Comparison of ENCODE assay signal across 26 mouse cellular contexts in the genomic region with DNA sequence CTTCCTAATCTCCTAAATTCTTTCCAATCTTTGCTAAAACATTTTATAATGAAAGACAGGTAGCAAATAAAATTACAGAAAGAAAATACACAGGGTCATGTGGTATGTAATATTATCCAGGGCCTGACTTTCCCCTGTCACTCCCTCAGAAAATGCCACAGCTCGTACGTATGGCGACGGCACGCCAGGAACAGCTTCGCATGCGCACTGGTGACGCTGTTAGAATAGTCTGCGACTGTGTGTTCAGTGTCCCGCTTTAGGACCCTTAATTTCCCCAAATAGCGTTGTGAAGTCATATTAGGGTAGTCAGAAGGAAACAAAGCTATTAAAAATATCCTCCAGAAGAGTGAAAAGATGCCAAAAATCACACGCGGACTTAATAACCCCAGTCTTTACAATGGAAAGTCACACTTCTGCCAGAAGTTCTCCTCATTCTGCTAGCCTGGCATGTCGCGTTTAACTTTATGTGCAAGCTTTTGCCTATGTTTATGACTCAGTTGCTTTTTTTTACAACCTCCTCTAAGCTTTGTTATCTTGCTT.
DNase-seq lines count a peak whose midpoint lies in the region; ATAC-seq lines count a peak whose summit lies in the region.
"Had no signal": no experiment of that assay in that cellular context is flagged by ENCODE, and none has a peak within 500 bp of the region (broad histone marks: within the 10 kb centered on the region; RNA-seq: fewer than 3 reads in every experiment).

No protein-coding gene starts in this region.

- H3K9me3 ChIP-seq in embryonic facial prominence, embryonic 14.5 days (ENCODE audit: control insufficient read depth, low read length), result no peaks in the 10 kb centered on the region
- H3K9me3 ChIP-seq in limb, embryonic 12.5 days, result no peaks in the 10 kb centered on the region
- no peaks in the 10 kb centered on the region for H3K9me3 ChIP-seq in limb, embryonic 15.5 days
- H3K9me3 ChIP-seq: embryonic facial prominence, embryonic 12.5 days; forebrain, embryonic 10.5 days; forebrain, embryonic 13.5 days; heart, embryonic 12.5 days; heart, embryonic 15.5 days; hindbrain, embryonic 12.5 days; hindbrain, embryonic 15.5 days had no signal

- H3K27ac ChIP-seq in embryonic facial prominence, embryonic 14.5 days (replicated peaks; ENCODE audit: low read depth, low read length), result no peak overlapping the region
- H3K27ac ChIP-seq in limb, embryonic 12.5 days, result peak overlapping the region; percentile 58; the same call in 1 of the 2 replicates
- peak overlapping the region; percentile 47; the same call in 1 of the 2 replicates for H3K27ac ChIP-seq in limb, embryonic 15.5 days
- H3K27ac ChIP-seq: embryonic facial prominence, embryonic 12.5 days; forebrain, embryonic 10.5 days; forebrain, embryonic 13.5 days; heart, embryonic 15.5 days; hindbrain, embryonic 12.5 days; hindbrain, embryonic 15.5 days had no signal

- no peak overlapping the region for H3K4me3 ChIP-seq in embryonic facial prominence, embryonic 14.5 days (ENCODE audit: low read depth, low read length)
- H3K4me3 ChIP-seq in limb, embryonic 12.5 days (replicated peaks), result no peak overlapping the region
- H3K4me3 ChIP-seq in limb, embryonic 15.5 days, result 0 out of 2 replicates have a peak overlapping the region, but pooled peaks have one; percentile 3
- H3K4me3 ChIP-seq: embryonic facial prominence, embryonic 12.5 days; forebrain, embryonic 10.5 days; forebrain, embryonic 13.5 days; heart, embryonic 12.5 days; heart, embryonic 15.5 days; hindbrain, embryonic 12.5 days; hindbrain, embryonic 15.5 days had no signal

- no peaks in the 10 kb centered on the region for H3K27me3 ChIP-seq in embryonic facial prominence, embryonic 14.5 days (replicated peaks; ENCODE audit: control insufficient read depth, insufficient read depth, low read length)
- H3K27me3 ChIP-seq in limb, embryonic 12.5 days, result no peaks in the 10 kb centered on the region
- H3K27me3 ChIP-seq in limb, embryonic 15.5 days, result no peaks in the 10 kb centered on the region
- H3K27me3 ChIP-seq: embryonic facial prominence, embryonic 12.5 days; forebrain, embryonic 13.5 days; hindbrain, embryonic 15.5 days had no signal

- peak overlapping the region; percentile 19; the same call in 1 of the 2 replicates for H3K4me2 ChIP-seq in embryonic facial prominence, embryonic 14.5 days (ENCODE audit: low read depth, low read length)
- H3K4me2 ChIP-seq in limb, embryonic 12.5 days, result peak overlapping the region; percentile 26
- peak overlapping the region; percentile 17 for H3K4me2 ChIP-seq in limb, embryonic 15.5 days
- H3K4me2 ChIP-seq: embryonic facial prominence, embryonic 12.5 days; forebrain, embryonic 13.5 days; heart, embryonic 12.5 days; heart, embryonic 15.5 days; hindbrain, embryonic 12.5 days; hindbrain, embryonic 15.5 days had no signal

- WGBS in embryonic facial prominence, embryonic 14.5 days, result 43% methylated on average over 15 of the region's 15 CpGs
- WGBS in limb, embryonic 12.5 days, result 40% methylated on average over 15 of the region's 15 CpGs
- 30% methylated on average over 15 of the region's 15 CpGs for WGBS in limb, embryonic 15.5 days

- no peak overlapping the region for H3K9ac ChIP-seq in embryonic facial prominence, embryonic 14.5 days (ENCODE audit: low read depth, low read length)
- no peak overlapping the region for H3K9ac ChIP-seq in limb, embryonic 12.5 days (replicated peaks)
- no peak overlapping the region for H3K9ac ChIP-seq in limb, embryonic 15.5 days
- H3K9ac ChIP-seq: embryonic facial prominence, embryonic 12.5 days; forebrain, embryonic 13.5 days; heart, embryonic 12.5 days; heart, embryonic 15.5 days; hindbrain, embryonic 12.5 days; hindbrain, embryonic 15.5 days had no signal

- no peak for ATAC-seq in embryonic facial prominence, embryonic 14.5 days (ENCODE audit: low read depth)
- 0 out of 2 replicates have a peak, but pooled peaks have one; percentile 50 for ATAC-seq in limb, embryonic 12.5 days (ENCODE audit: insufficient number of reproducible peaks, insufficient read depth, low FRiP score, low TSS enrichment, low read depth)
- ATAC-seq in limb, embryonic 15.5 days (ENCODE audit: insufficient number of reproducible peaks, low FRiP score, low TSS enrichment, low read depth), result peak; percentile 70; the same call in 1 of the 2 replicates
- ATAC-seq: activated CD4-positive, CD25-positive, alpha-beta regulatory T cell, adult 4 months; CD4-positive, CD25-positive, alpha-beta regulatory T cell, adult 4 months; forebrain, embryonic 13.5 days; forebrain, embryonic 16.5 days; intestine, postnatal 0 days had no signal

- H3K36me3 ChIP-seq in embryonic facial prominence, embryonic 14.5 days (ENCODE audit: control insufficient read depth, insufficient read depth, low read length), result no peaks in the 10 kb centered on the region
- no peaks in the 10 kb centered on the region for H3K36me3 ChIP-seq in limb, embryonic 12.5 days
- H3K36me3 ChIP-seq in limb, embryonic 15.5 days, result no peaks in the 10 kb centered on the region
- H3K36me3 ChIP-seq: embryonic facial prominence, embryonic 12.5 days; forebrain, embryonic 10.5 days; heart, embryonic 12.5 days; heart, embryonic 15.5 days; hindbrain, embryonic 12.5 days; hindbrain, embryonic 15.5 days had no signal

- peaks cover 26% of the 10 kb centered on the region for H3K4me1 ChIP-seq in embryonic facial prominence, embryonic 14.5 days (ENCODE audit: control insufficient read depth, insufficient read depth, low read length)
- H3K4me1 ChIP-seq in limb, embryonic 12.5 days (replicated peaks), result peaks cover 43% of the 10 kb centered on the region
- H3K4me1 ChIP-seq in limb, embryonic 15.5 days, result peaks cover 16% of the 10 kb centered on the region
- H3K4me1 ChIP-seq: forebrain, embryonic 10.5 days; forebrain, embryonic 13.5 days; heart, embryonic 15.5 days; hindbrain, embryonic 12.5 days; hindbrain, embryonic 15.5 days had no signal

- DNase-seq in heart, adult 11 months, result peak; percentile 68
- DNase-seq in heart, postnatal 4 days, result no peak
- peak; percentile 49 for DNase-seq in embryonic facial prominence, embryonic 14.5 days (ENCODE audit: low spot score)
- DNase-seq in ovary, postnatal 10 days (ENCODE audit: low spot score), result no peak
- no peak for DNase-seq in right cerebral cortex, postnatal 14 days
- DNase-seq: adrenal gland, adult 8-10 months; adrenal gland, postnatal 25 days; cerebellum, adult 11-12 months; cerebellum, adult 8-10 months; cerebellum, postnatal 10 days; cerebellum, postnatal 36 days; gastrocnemius, postnatal 25 days; heart, postnatal 10 days had no signal

Comparison
In these comparisons a context has a peak if more than half of its experiments do, and no peak if none do; other contexts are left out.
1. DNase-seq: peak in heart, adult 11 months (single experiment) and embryonic facial prominence, embryonic 14.5 days (single experiment); none in heart, postnatal 4 days (single experiment), ovary, postnatal 10 days (single experiment) and right cerebral cortex, postnatal 14 days (single experiment).
2. Peak in every context shown above with its lines, with median percentiles within 50 percentile points of each other: H3K4me2 ChIP-seq.